Mouse (Mus musculus) small intestine, adult 2 months (tissue): Measurements from ENCODE around the gene Fhdc1.

ENCODE experiments used
- CTCF ChIP-seq: fragments of 200-500 bp; IDR thresholded peaks from 2 replicates; pipeline ENCODE4 v1.5.1; 2012; ENCODE audit warnings: low read depth, mild to moderate bottlenecking, control low read depth, inconsistent platforms, low read length, moderate library complexity, mixed read lengths; ENCODE audit not compliant: insufficient replicate concordance, insufficient read length; ENCODE audit errors: extremely low read depth
- POLR2A ChIP-seq: fragments of 200-500 bp; IDR thresholded peaks from 2 replicates; pipeline ENCODE4 v1.6.1; 2012; ENCODE audit warnings: low read depth, mild to moderate bottlenecking, control low read depth, inconsistent platforms, low read length, moderate library complexity

DNA sequence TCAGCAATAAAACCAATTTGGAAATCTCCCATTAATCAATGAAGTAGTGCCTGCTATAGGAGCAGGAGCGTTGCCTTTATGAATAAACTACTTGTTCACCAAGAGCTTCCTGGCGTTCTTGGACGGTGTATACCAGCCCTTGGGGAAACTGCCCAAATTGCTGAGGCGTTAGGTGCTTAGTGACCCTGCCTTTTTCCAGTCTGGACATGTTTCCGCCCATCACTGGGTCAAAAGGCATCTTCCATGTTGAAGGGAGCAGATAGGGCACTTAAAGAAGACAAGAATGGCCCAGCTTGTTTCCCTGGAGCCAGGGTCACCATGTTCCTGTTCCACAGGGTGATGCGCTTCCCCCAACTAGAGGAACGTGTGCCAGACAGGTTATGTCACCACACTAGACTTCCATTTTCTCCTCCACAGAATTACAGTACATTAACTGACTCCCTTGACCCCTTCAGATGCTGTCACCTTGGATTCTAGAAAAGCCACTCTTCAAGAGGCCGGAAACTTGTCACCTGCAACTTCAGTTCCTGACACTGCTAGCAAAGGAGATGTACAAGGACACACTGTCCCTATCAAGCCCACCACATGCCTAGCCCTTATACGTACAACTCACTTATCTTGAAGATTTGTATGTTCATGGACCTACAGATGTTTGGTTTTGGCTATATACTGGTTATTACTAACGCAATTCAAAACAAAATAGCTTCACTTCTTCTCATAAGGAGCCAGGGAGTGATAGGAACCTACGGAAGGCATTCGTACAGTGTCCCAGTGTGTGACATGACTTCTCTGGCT is 5.1 kb downstream of the Fhdc1 start:
- no peak for TF ChIP-seq POLR2A
- no peak for TF ChIP-seq CTCF
